Mouse (Mus musculus): ENCODE measurements around the gene Zfp672.

Gene Zfp672

DNA sequence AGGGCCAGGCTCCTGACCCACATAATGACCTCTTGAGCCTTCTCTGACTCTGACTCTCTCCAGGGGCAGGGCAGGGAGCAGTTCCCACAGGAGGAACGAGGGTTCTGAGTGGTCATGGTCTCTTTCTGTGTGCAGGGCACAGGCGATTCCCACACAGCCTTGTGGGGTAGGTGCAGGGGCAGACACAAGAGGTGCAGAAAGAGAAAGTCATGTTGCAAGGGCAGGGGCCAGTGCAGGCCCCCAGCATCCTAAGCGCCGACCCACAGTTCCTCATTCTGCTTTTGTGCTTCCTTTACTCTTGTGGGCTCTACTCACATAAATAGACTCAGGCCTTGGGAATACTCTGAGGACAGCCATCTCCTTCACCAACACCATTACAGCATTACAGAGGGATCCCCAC, 54.4 kb downstream of the Zfp672 start:
- no peak for DNase-seq

DNA sequence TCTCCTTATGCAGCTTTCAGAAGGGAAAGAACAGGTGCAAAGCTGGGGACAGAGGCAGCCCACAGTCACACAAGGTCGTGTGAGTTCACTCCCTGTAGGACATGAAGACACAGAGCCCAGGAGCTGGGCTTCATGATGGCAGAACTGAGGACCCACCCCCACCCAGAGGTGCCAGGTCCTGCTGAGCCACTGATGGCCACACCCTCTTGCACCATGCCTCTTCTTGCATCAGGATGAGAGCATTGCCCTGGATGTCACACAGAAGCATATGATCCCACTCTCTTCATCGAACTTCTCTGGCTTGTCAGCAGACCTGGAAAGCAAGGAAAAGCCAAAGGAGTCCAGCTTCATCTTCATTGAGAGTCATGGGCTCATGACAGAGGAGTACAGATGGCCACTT, 55.6 kb downstream of the Zfp672 start, which contains the start of gene 4930438A08Rik:
Gene 4930438A08Rik, plus strand, starts transcription at position 228 of the 400 bp plus-strand sequence.
- DNase-seq = no peak

DNA sequence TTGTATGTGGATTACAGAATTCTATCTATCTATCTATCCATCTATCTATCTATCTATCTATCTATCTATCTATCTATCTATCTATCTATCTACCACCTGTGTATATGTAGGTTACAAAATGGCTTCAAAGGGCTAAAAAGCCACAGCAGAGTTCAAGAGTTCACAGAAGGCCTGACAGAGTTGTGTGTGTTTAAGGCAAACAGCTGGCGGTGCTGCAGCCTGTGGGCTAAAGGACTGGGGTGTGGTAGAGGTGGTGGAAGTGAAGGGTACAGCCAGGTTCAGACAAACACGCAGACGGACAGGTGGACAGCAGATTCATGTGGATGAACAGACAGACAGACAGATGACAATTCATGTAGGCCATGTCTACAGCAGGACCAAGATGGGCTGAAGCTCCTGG, 61.9 kb downstream of the Zfp672 start:
- no peak for DNase-seq
